Mouse (Mus musculus): ENCODE results near the gene Samsn1. TPM values are rescaled to one million over a fixed set of nuclear protein-coding genes. Genes with fewer than 3 reads are reported as not detected.

Gene Samsn1
- polyA plus RNA-seq, 1 experiment from 2014 or later: 1.8 TPM

DNA sequence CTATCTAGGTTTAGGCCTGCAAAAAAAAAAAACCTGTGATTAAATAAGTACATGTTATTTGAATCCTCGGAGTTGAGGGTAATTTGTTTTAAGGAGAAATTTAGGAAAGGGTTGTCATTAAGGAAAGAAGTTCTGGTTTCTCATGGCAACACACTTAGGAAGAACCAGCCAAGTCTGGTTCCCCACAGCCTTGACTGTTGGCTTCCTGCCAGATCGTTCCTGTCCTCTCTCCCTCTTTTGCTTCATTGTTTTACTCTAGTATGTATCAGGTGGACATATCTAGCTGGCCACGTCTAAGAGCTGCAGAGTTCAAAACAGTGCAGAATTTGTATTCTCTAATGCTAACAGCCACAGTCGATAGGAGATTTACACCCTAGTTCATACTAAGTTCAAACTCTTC is 146.2 kb downstream of the Samsn1 start:
- Histone ChIP-seq H3K9ac (replicated peaks; ENCODE audit: low read length) (no peak overlapping the region), H3K4me1 (ENCODE audit: control insufficient read depth, insufficient read depth, low read length) (0 out of 2 replicates have a peak, but pooled peaks cover 2% of the 10 kb centered on the region), H3K9me3 (ENCODE audit: control insufficient read depth, low read length) (no peaks in the 10 kb centered on the region), H3K4me3 (replicated peaks; ENCODE audit: low read depth, low read length) (no peak overlapping the region), H3K4me2 (ENCODE audit: low read length) (no peak overlapping the region), H3K27me3 (ENCODE audit: control insufficient read depth, insufficient read depth, low read length) (no peaks in the 10 kb centered on the region), H3K36me3 (ENCODE audit: control insufficient read depth, insufficient read depth, low read length) (no peaks in the 10 kb centered on the region), H3K27ac (replicated peaks; ENCODE audit: low read depth, low read length) (no peak overlapping the region)
- ATAC-seq (ENCODE audit: low FRiP score, low TSS enrichment) (no peak), DNase-seq (no peak)
- 80% methylated on average over 4 of the region's 4 CpGs for WGBS

- ATAC-seq (ENCODE audit: low FRiP score, low TSS enrichment) (no peak), DNase-seq (no peak)
- no peak overlapping the region for H3K9ac ChIP-seq (replicated peaks; ENCODE audit: low read length)
- H3K27ac ChIP-seq (replicated peaks; ENCODE audit: low read depth, low read length): no peak overlapping the region
- 0 out of 2 replicates have a peak, but pooled peaks cover 2% of the 10 kb centered on the region for H3K4me1 ChIP-seq (ENCODE audit: control insufficient read depth, insufficient read depth, low read length)
- H3K4me2 ChIP-seq (ENCODE audit: low read length): no peak overlapping the region
- H3K27me3 ChIP-seq (ENCODE audit: control insufficient read depth, insufficient read depth, low read length): no peaks in the 10 kb centered on the region
- H3K9me3 ChIP-seq (ENCODE audit: control insufficient read depth, low read length): no peaks in the 10 kb centered on the region
- WGBS: 66% methylated on average over 2 of the region's 2 CpGs
- no peak overlapping the region for H3K4me3 ChIP-seq (replicated peaks; ENCODE audit: low read depth, low read length)
- no peaks in the 10 kb centered on the region for H3K36me3 ChIP-seq (ENCODE audit: control insufficient read depth, insufficient read depth, low read length)
These were observed 147.6 kb downstream of the Samsn1 start for GRCm38 (mm10) chr16:75874508-75874907.

GRCm38 (mm10) chr16:75872241-75872640 is 149.8 kb downstream of the Samsn1 start:
- DNase-seq (no peak), ATAC-seq (ENCODE audit: low FRiP score, low TSS enrichment) (no peak)
- Histone ChIP-seq H3K27me3 (ENCODE audit: control insufficient read depth, insufficient read depth, low read length) (no peaks in the 10 kb centered on the region), H3K4me3 (replicated peaks; ENCODE audit: low read depth, low read length) (no peak overlapping the region), H3K9ac (replicated peaks; ENCODE audit: low read length) (no peak overlapping the region), H3K4me2 (ENCODE audit: low read length) (no peak overlapping the region), H3K4me1 (ENCODE audit: control insufficient read depth, insufficient read depth, low read length) (no peaks in the 10 kb centered on the region), H3K27ac (replicated peaks; ENCODE audit: low read depth, low read length) (no peak overlapping the region), H3K36me3 (ENCODE audit: control insufficient read depth, insufficient read depth, low read length) (no peaks in the 10 kb centered on the region), H3K9me3 (ENCODE audit: control insufficient read depth, low read length) (no peaks in the 10 kb centered on the region)
- WGBS: 84% methylated on average over 8 of the region's 8 CpGs

DNA sequence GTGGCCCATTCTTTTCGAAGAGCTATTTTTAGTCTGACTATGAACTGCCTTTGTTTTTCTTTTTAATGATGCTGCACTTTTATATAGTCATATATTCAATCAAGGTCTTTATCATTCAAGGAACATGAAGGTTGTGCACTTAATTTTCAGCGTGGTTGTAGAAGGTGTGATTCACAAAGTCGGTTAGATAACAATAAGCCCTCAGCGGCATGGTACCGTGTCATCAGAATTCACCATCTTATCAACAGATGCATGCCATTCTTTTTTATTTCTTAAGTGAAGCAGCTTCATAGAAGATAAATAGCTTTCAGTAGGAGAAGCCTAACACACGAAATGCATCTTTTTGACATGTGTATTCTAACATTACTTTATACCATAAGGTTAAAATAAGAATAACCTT is 154.7 kb downstream of the Samsn1 start:
- no peaks in the 10 kb centered on the region for H3K9me3 ChIP-seq (ENCODE audit: control insufficient read depth, low read length)
- H3K27ac ChIP-seq (replicated peaks; ENCODE audit: low read depth, low read length): no peak overlapping the region
- no peaks in the 10 kb centered on the region for H3K4me1 ChIP-seq (ENCODE audit: control insufficient read depth, insufficient read depth, low read length)
- H3K9ac ChIP-seq (replicated peaks; ENCODE audit: low read length): no peak overlapping the region
- H3K4me3 ChIP-seq (replicated peaks; ENCODE audit: low read depth, low read length): no peak overlapping the region
- DNase-seq (no peak), ATAC-seq (ENCODE audit: low FRiP score, low TSS enrichment) (no peak)
- H3K27me3 ChIP-seq (ENCODE audit: control insufficient read depth, insufficient read depth, low read length): no peaks in the 10 kb centered on the region
- WGBS: 90% methylated on average over 6 of the region's 6 CpGs
- H3K4me2 ChIP-seq (ENCODE audit: low read length): no peak overlapping the region
- no peaks in the 10 kb centered on the region for H3K36me3 ChIP-seq (ENCODE audit: control insufficient read depth, insufficient read depth, low read length)

GRCm38 (mm10) chr16:75865505-75865904 is 156.6 kb downstream of the Samsn1 start:
- no peak for ATAC-seq (ENCODE audit: low FRiP score, low TSS enrichment)
- Histone ChIP-seq H3K27ac (replicated peaks; ENCODE audit: low read depth, low read length) (no peak overlapping the region), H3K4me3 (replicated peaks; ENCODE audit: low read depth, low read length) (no peak overlapping the region), H3K4me2 (ENCODE audit: low read length) (no peak overlapping the region), H3K9ac (replicated peaks; ENCODE audit: low read length) (no peak overlapping the region), H3K36me3 (ENCODE audit: control insufficient read depth, insufficient read depth, low read length) (no peaks in the 10 kb centered on the region), H3K9me3 (ENCODE audit: control insufficient read depth, low read length) (no peaks in the 10 kb centered on the region), H3K4me1 (ENCODE audit: control insufficient read depth, insufficient read depth, low read length) (no peaks in the 10 kb centered on the region), H3K27me3 (ENCODE audit: control insufficient read depth, insufficient read depth, low read length) (no peaks in the 10 kb centered on the region)
- no peak for DNase-seq
- 81% methylated on average over 6 of the region's 6 CpGs for WGBS

DNA sequence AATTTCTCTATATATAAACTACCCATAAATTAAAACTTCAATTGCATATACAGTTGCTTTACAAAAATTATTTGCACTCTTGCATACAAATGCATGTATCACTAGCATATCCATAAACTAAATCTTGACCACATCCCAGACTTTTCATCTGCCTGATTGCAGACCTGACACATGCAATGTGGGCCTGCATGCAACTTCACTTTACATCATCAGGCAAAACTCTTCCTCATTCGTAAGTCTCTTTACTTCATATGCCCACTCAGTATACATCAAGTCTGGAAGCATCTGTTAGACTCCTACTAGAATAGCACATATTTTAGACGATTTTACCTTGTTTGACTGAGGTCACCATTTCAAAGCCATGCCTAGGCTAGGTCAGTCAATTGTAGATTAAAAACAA is 157.4 kb downstream of the Samsn1 start:
- no peaks in the 10 kb centered on the region for H3K4me1 ChIP-seq (ENCODE audit: control insufficient read depth, insufficient read depth, low read length)
- 87% methylated on average over 2 of the region's 2 CpGs for WGBS
- no peak for ATAC-seq (ENCODE audit: low FRiP score, low TSS enrichment)
- DNase-seq: no peak
- no peaks in the 10 kb centered on the region for H3K36me3 ChIP-seq (ENCODE audit: control insufficient read depth, insufficient read depth, low read length)
- no peak overlapping the region for H3K4me3 ChIP-seq (replicated peaks; ENCODE audit: low read depth, low read length)
- H3K4me2 ChIP-seq (ENCODE audit: low read length): no peak overlapping the region
- no peak overlapping the region for H3K27ac ChIP-seq (replicated peaks; ENCODE audit: low read depth, low read length)
- H3K27me3 ChIP-seq (ENCODE audit: control insufficient read depth, insufficient read depth, low read length): no peaks in the 10 kb centered on the region
- H3K9ac ChIP-seq (replicated peaks; ENCODE audit: low read length): no peak overlapping the region
- no peaks in the 10 kb centered on the region for H3K9me3 ChIP-seq (ENCODE audit: control insufficient read depth, low read length)

DNA sequence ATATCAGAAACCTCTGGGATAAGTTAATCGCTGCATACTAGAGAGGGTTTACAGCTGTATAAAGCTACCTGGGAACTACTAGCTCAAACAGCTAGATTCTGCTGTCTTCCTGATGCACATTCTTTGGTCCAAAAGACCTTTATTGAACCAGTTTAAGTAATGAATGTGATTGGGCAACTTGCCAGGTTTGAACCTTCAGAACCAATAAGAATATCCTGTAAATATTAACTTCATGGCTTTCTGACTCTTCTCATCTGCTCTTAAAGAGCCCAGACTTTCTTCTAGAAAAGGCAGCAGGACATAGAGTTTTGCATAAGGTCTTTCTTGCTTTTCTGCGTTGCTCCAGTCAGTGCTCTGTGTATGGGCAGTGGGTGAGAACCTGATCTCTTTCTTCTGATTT is 165.7 kb downstream of the Samsn1 start:
- Histone ChIP-seq H3K27me3 (ENCODE audit: control insufficient read depth, insufficient read depth, low read length) (no peaks in the 10 kb centered on the region), H3K4me1 (ENCODE audit: control insufficient read depth, insufficient read depth, low read length) (no peaks in the 10 kb centered on the region), H3K4me2 (ENCODE audit: low read length) (no peak overlapping the region), H3K9ac (replicated peaks; ENCODE audit: low read length) (no peak overlapping the region), H3K27ac (replicated peaks; ENCODE audit: low read depth, low read length) (no peak overlapping the region), H3K36me3 (ENCODE audit: control insufficient read depth, insufficient read depth, low read length) (no peaks in the 10 kb centered on the region), H3K9me3 (ENCODE audit: control insufficient read depth, low read length) (no peaks in the 10 kb centered on the region), H3K4me3 (replicated peaks; ENCODE audit: low read depth, low read length) (no peak overlapping the region)
- DNase-seq (no peak), ATAC-seq (ENCODE audit: low FRiP score, low TSS enrichment) (no peak)
- WGBS: 76% methylated on average over 2 of the region's 2 CpGs

DNA sequence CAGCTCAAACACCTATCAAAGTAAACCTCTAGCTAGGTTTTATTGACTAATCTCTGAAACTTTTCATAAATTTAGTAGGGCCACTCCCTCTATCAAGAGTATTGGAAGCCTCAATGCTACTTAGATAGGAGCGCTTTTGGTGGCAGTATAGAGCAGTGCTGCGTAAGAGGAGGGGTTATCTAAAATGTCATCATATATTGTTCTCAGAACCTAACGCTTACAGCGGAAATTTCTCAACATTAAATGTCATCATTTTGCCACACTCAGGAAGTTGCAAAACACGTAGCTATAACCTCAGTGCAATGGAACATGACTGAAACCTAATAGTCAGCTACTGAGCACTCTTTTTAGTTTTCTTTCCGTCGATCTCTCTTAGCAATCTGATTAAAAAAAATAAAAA is 166.7 kb downstream of the Samsn1 start:
- Histone ChIP-seq H3K9me3 (ENCODE audit: control insufficient read depth, low read length) (no peaks in the 10 kb centered on the region), H3K36me3 (ENCODE audit: control insufficient read depth, insufficient read depth, low read length) (no peaks in the 10 kb centered on the region), H3K9ac (replicated peaks; ENCODE audit: low read length) (no peak overlapping the region), H3K4me2 (ENCODE audit: low read length) (no peak overlapping the region), H3K27ac (replicated peaks; ENCODE audit: low read depth, low read length) (no peak overlapping the region), H3K27me3 (ENCODE audit: control insufficient read depth, insufficient read depth, low read length) (no peaks in the 10 kb centered on the region), H3K4me1 (ENCODE audit: control insufficient read depth, insufficient read depth, low read length) (no peaks in the 10 kb centered on the region), H3K4me3 (replicated peaks; ENCODE audit: low read depth, low read length) (no peak overlapping the region)
- ATAC-seq (ENCODE audit: low FRiP score, low TSS enrichment) (no peak), DNase-seq (no peak)
- 93% methylated on average over 7 of the region's 7 CpGs for WGBS

GRCm38 (mm10) chr16:75853556-75854271 is 168.4 kb downstream of the Samsn1 start:
- Histone ChIP-seq H3K27ac (replicated peaks; ENCODE audit: low read depth, low read length) (no peak overlapping the region), H3K4me1 (ENCODE audit: control insufficient read depth, insufficient read depth, low read length) (no peaks in the 10 kb centered on the region), H3K27me3 (ENCODE audit: control insufficient read depth, insufficient read depth, low read length) (no peaks in the 10 kb centered on the region), H3K36me3 (ENCODE audit: control insufficient read depth, insufficient read depth, low read length) (no peaks in the 10 kb centered on the region), H3K9ac (replicated peaks; ENCODE audit: low read length) (no peak overlapping the region), H3K4me2 (ENCODE audit: low read length) (no peak overlapping the region), H3K4me3 (replicated peaks; ENCODE audit: low read depth, low read length) (no peak overlapping the region), H3K9me3 (ENCODE audit: control insufficient read depth, low read length) (no peaks in the 10 kb centered on the region)
- no peak for DNase-seq
- no peak for ATAC-seq (ENCODE audit: low FRiP score, low TSS enrichment)
- 92% methylated on average over 9 of the region's 9 CpGs for WGBS

Data from midbrain, embryonic 14.5 days (tissue).